Mouse (Mus musculus): Measurements from ENCODE around the gene Raf1. TPM values are rescaled to one million over a fixed set of nuclear protein-coding genes. Genes with fewer than 3 reads are reported as not detected.
A peak's percentile ranks its signal among the peaks of the same experiment; 100 is the strongest.

Raf1 gene
- polyA plus RNA-seq (2012; ENCODE audit: insufficient read depth, insufficient read length, low replicate concordance, missing spikeins), result not detected in 2 replicates

DNA sequence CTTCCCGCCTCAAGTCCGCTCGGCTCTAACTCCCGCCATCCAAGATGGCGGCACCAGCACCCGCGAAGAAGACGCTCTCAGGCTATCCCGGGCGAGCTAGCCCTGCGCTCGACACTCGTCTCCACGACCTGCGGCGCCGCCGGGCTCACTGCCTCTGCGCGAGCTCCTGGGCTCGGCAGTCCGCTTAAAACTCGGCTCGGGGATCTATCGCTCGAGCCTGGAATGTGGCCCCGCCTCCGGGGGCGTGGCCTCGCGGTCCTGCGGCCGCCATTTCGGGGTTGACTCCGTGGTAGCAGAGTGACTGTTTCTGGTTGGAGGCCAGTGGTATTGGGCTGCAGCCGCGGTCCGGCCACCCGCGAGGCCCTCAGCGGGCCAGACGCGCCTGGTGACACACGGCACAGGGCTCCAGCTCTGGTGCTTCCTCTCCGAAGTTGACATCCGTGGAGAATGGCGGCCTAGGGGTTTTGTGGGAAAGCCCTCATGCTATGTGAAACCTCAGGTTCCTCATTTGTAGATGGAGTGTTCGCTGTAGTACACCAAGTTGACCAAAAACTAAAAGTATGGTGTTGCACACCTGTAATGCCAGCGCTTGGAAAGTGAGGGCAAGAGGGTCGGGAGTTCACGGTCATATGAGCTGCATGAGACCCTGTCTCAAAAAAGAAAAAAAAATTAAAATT is at the start of gene Raf1:
Raf1 (minus strand) TSS at position 184 of the 677 bp plus-strand sequence.
- Histone ChIP-seq H3K27ac (ENCODE audit: insufficient read depth, low read depth, low read length) (peak within 1 kb of the TSS; percentile 96), H3K4me1 (ENCODE audit: control insufficient read depth, insufficient read depth, low read length) (peaks cover 4% of the 10 kb centered on the region), H3K4me3 (ENCODE audit: insufficient read depth, low read depth, low read length) (peak within 1 kb of the TSS; percentile 81)
- 1% methylated on average over 51 of the region's 51 CpGs for WGBS
- TF ChIP-seq CTCF (IDR thresholded peaks at IDR 0.05; ENCODE audit: insufficient read depth, low read depth, low read length), result no peak
- peak; percentile 98 for TF ChIP-seq POLR2A (IDR thresholded peaks at IDR 0.05; ENCODE audit: insufficient read depth, low read depth, low read length)

DNA sequence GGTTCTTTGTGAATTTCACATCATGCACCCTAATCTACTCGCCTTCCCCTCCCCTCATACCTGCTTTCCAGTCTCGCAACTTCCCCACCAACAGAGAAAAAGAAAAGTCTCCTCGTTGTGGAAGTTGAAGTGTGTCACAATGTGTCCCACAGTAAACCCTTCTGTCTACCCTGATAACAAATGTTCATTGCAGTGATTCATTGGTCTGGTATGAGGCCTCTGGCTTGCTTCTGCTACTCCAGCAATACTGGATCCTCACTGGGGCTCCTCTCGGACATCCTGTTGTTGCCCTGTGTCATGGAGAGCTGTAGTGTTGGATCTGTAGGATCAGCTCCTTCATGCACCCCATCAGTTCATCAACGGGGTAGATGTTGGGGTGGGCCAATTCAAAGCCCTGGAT is 45.8 kb upstream of the Raf1 start:
- no peak overlapping the region for H3K27ac ChIP-seq (ENCODE audit: insufficient read depth, low read depth, low read length)
- peaks cover 6% of the 10 kb centered on the region for H3K4me1 ChIP-seq (ENCODE audit: control insufficient read depth, insufficient read depth, low read length)
- no peak for TF ChIP-seq POLR2A (IDR thresholded peaks at IDR 0.05; ENCODE audit: insufficient read depth, low read depth, low read length)
- TF ChIP-seq CTCF (IDR thresholded peaks at IDR 0.05; ENCODE audit: insufficient read depth, low read depth, low read length), result no peak
- WGBS, result 83% methylated on average over 5 of the region's 5 CpGs
- H3K4me3 ChIP-seq (ENCODE audit: insufficient read depth, low read depth, low read length), result no peak overlapping the region

DNA sequence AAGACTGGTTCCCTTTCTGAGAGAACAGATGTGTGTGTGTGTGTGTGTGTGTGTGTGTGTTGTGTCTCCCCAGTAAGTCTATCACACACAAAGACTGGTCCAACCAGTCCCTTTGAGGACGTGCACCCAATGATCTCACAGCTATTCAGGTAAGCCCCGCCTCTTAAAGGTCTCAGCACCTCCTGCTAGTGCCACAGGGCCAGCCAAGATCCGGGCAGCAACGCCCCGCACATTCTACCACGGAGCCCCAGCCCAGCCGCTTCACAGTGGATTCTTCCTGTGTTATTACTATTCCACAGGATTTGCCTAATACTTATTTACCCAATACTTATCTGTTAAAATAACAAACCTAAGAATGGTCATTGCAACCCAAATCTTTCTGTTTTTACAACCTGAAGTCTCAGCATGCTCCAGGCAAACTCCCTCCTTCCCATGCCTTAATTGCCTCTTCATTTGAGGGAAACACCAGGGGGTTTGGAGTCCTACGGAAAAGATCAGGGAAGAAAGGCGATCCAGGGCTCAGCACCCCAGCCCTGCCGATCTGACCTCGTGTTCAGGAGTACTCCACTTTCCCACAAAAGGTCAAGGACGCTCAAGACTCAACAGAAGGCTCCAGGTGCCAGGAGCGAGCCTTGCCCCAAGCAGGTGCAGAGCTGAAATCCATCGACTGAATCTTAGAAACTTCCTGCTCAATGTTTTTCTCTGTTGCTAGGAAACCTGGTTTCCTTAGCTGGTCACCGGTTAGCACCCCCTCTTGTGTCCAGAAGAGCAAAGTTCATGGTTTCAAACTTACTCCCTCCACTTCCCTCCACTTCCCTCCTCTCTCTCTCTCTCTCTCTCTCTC is 41.5 kb upstream of the Raf1 start:
- peaks cover 6% of the 10 kb centered on the region for H3K4me1 ChIP-seq (ENCODE audit: control insufficient read depth, insufficient read depth, low read length)
- H3K4me3 ChIP-seq (ENCODE audit: insufficient read depth, low read depth, low read length), result no peak overlapping the region
- 9% methylated on average over 15 of the region's 15 CpGs for WGBS
- no peak overlapping the region for H3K27ac ChIP-seq (ENCODE audit: insufficient read depth, low read depth, low read length)
- no peak for TF ChIP-seq POLR2A (IDR thresholded peaks at IDR 0.05; ENCODE audit: insufficient read depth, low read depth, low read length)
- TF ChIP-seq CTCF (IDR thresholded peaks at IDR 0.05; ENCODE audit: insufficient read depth, low read depth, low read length), result no peak

DNA sequence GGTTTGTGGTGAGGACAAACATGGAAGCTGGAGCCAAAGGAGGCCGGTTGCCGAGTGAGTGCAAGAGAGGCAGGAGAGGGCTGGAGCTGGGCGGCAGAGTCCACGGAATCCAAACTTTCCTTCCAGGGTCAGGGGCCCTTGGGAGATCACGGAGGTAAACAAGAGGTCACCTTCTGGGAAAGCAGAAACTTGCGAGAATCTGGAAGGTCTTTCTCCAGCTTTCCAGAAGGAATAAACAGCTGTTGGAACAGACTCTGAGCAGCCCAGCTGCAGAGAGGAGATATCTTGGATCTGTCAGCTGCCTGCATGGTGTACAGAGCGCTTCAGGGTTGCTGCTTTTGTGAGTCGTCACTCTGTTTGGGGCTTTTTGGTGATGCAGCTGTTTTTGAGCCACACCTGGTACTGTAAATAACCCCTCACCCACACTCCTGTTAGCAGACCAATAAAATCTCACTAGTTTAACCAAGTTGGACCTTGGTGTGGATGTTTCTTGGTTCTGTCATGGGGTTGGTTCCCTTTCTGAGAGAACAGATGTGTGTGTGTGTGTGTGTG is 40.7 kb upstream of the Raf1 start:
- WGBS, result 37% methylated on average over 8 of the region's 8 CpGs
- H3K4me3 ChIP-seq (ENCODE audit: insufficient read depth, low read depth, low read length), result no peak overlapping the region
- TF ChIP-seq CTCF (IDR thresholded peaks at IDR 0.05; ENCODE audit: insufficient read depth, low read depth, low read length) (no peak), POLR2A (IDR thresholded peaks at IDR 0.05; ENCODE audit: insufficient read depth, low read depth, low read length) (no peak)
- H3K27ac ChIP-seq (ENCODE audit: insufficient read depth, low read depth, low read length), result no peak overlapping the region
- H3K4me1 ChIP-seq (ENCODE audit: control insufficient read depth, insufficient read depth, low read length), result peaks cover 6% of the 10 kb centered on the region

DNA sequence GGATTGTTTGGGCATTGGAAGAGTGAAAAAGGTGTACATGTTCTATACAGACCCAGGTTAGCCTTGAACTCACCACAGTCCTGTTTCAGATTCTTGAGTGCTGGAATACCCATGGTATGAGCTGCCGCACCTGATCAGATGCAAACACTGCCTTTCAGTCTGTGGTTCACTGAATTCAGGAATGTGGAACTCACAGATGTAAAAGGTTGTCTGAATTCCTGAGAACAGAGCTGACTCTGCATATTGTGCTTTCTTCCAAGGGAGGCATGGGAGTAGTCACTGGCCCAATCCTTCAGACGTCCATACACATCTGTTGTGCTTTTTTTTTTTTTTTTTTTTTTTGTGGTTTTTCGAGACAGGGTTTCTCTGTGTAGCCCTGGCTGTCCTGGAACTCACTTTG is 34.8 kb upstream of the Raf1 start:
- TF ChIP-seq CTCF (IDR thresholded peaks at IDR 0.05; ENCODE audit: insufficient read depth, low read depth, low read length) (no peak), POLR2A (IDR thresholded peaks at IDR 0.05; ENCODE audit: insufficient read depth, low read depth, low read length) (no peak)
- H3K4me1 ChIP-seq (ENCODE audit: control insufficient read depth, insufficient read depth, low read length), result no peaks in the 10 kb centered on the region
- H3K27ac ChIP-seq (ENCODE audit: insufficient read depth, low read depth, low read length), result no peak overlapping the region
- WGBS, result 87% methylated on average over 3 of the region's 3 CpGs
- H3K4me3 ChIP-seq (ENCODE audit: insufficient read depth, low read depth, low read length), result no peak overlapping the region

DNA sequence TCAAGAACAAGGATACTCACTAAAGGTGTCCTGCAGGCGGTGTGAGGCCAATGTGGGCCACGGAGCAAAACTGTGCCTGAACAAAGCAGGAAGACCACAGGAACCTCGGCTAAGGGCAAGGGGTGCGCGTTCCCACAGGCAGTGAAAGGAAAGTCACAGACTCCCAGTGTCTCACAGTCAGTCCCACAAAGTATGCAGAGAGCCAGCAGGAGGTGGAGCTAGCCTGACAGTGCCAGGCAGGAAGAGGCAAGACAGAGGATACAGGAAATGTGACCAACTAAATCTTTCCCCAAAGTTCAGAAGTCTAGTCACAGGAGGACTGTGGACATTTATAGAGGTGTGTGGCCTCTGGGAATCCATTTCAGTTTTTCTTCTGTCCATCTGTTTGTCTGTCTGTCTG is 26.5 kb upstream of the Raf1 start:
- Histone ChIP-seq H3K27ac (ENCODE audit: insufficient read depth, low read depth, low read length) (no peak overlapping the region), H3K4me3 (ENCODE audit: insufficient read depth, low read depth, low read length) (no peak overlapping the region), H3K4me1 (ENCODE audit: control insufficient read depth, insufficient read depth, low read length) (peaks cover 4% of the 10 kb centered on the region)
- TF ChIP-seq CTCF (IDR thresholded peaks at IDR 0.05; ENCODE audit: insufficient read depth, low read depth, low read length) (no peak), POLR2A (IDR thresholded peaks at IDR 0.05; ENCODE audit: insufficient read depth, low read depth, low read length) (no peak)
- 81% methylated on average over 5 of the region's 5 CpGs for WGBS

DNA sequence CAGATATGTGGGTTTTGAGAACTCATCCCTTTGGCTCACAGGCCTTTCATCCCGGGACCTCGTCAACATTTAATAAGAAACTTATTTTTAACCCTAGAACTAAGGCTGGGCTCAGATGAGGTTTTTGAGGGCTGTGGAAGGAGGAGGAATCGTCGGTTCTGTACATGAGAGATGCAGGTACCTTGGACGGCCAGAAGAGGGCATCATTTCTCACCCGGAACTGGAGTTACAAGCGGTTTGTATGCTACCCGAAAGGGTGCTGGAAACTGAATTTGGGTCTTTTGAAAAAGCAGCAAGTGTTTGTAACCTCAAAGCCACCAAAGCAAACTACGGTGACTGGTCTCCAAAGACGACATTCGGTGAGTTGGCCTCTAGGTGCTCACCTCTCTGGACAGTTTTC is 24.9 kb upstream of the Raf1 start:
- 60% methylated on average over 11 of the region's 11 CpGs for whole genome bisulfite sequencing

DNA sequence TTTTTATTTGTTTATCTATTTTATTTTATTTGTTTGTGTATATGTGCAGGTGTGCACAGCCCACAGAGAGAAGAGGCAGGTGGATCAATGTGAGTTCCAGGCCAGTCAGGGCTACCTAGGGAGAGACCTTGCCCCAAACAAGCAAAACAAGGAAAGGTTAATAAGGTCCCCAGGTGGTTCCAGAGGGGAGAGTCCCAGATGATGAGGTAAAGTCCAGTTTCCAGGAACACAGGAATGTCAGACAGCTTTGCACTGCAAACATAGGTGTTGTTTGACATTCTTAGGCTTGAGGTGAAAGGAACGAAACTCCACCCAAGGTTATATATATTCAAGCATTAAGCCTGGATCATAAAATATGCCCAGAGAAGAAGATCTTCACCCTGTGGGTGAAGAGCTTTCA is 24.3 kb upstream of the Raf1 start:
- WGBS, result 100% methylated on average over 1 of the region's 1 CpGs
- H3K27ac ChIP-seq (ENCODE audit: insufficient read depth, low read depth, low read length), result no peak overlapping the region
- TF ChIP-seq POLR2A (IDR thresholded peaks at IDR 0.05; ENCODE audit: insufficient read depth, low read depth, low read length) (no peak), CTCF (IDR thresholded peaks at IDR 0.05; ENCODE audit: insufficient read depth, low read depth, low read length) (no peak)

More for the DNA sequence above, 24.9 kb upstream of the Raf1 start:
- H3K4me3 ChIP-seq (ENCODE audit: insufficient read depth, low read depth, low read length), result no peak overlapping the region
- peaks cover 4% of the 10 kb centered on the region for H3K4me1 ChIP-seq (ENCODE audit: control insufficient read depth, insufficient read depth, low read length)
- no peak overlapping the region for H3K27ac ChIP-seq (ENCODE audit: insufficient read depth, low read depth, low read length)
- TF ChIP-seq CTCF (IDR thresholded peaks at IDR 0.05; ENCODE audit: insufficient read depth, low read depth, low read length), result no peak
- TF ChIP-seq POLR2A (IDR thresholded peaks at IDR 0.05; ENCODE audit: insufficient read depth, low read depth, low read length), result no peak

DNA sequence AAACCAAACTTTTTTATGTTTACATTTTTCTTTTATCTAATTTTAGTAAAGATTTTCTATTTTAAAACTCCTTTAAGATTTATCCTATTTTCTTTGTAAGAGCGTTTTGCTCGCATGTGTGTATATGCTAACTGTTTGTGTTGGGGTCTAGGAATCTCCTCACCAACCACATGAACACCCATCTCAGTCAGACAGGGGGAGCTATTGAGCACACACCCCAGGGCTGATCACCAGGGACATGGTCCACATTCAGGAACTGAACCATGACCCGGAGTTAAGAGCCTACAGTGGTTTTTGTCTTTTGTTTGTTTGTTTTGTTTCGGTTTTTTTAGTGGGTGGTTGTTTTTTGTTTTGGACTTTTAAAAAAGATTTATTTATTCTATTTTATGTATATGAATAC is 22.3 kb upstream of the Raf1 start:
- Histone ChIP-seq H3K27ac (ENCODE audit: insufficient read depth, low read depth, low read length) (no peak overlapping the region), H3K4me1 (ENCODE audit: control insufficient read depth, insufficient read depth, low read length) (peaks cover 19% of the 10 kb centered on the region), H3K4me3 (ENCODE audit: insufficient read depth, low read depth, low read length) (no peak overlapping the region)
- TF ChIP-seq CTCF (IDR thresholded peaks at IDR 0.05; ENCODE audit: insufficient read depth, low read depth, low read length) (no peak), POLR2A (IDR thresholded peaks at IDR 0.05; ENCODE audit: insufficient read depth, low read depth, low read length) (no peak)
- 82% methylated on average over 4 of the region's 4 CpGs for WGBS

More for the DNA sequence above, 24.3 kb upstream of the Raf1 start:
- no peak overlapping the region for H3K4me3 ChIP-seq (ENCODE audit: insufficient read depth, low read depth, low read length)
- peaks cover 4% of the 10 kb centered on the region for H3K4me1 ChIP-seq (ENCODE audit: control insufficient read depth, insufficient read depth, low read length)
